Mouse (Mus musculus) bone marrow, adult 2 months (tissue): ENCODE data around the gene Htr1a.

Experiments
- CTCF ChIP-seq: fragments of 200-500 bp; IDR thresholded peaks from 2 replicates; pipeline ENCODE4 v1.5.1; 2011; ENCODE audit warnings: low read length, control low read depth; ENCODE audit not compliant: control insufficient read depth, insufficient read depth
- POLR2A ChIP-seq: fragments of 200-500 bp; IDR thresholded peaks from 2 replicates; pipeline ENCODE4 v1.6.1; 2011; ENCODE audit warnings: low read depth, mild to moderate bottlenecking, control low read depth, low read length, borderline replicate concordance; ENCODE audit not compliant: control insufficient read depth

GRCm38 (mm10) chr13:105411535-105412326 lies 31.7 kb upstream of the Htr1a start:
- TF ChIP-seq CTCF (no peak), POLR2A (no peak)
